Mouse (Mus musculus) retina, embryonic 14.5 days (tissue): Measurements from ENCODE around the gene Rpsa.

ENCODE experiments used
- DNase-seq: peaks from one replicate; pipeline ENCODE4 v3.0.0-alpha.2; 2015; ENCODE audit warnings: low spot score

The Rpsa gene

GRCm38 (mm10) chr9:120171295-120171694 is 43.8 kb downstream of the Rpsa start:
- DNase-seq, result peak; percentile 80

- no peak for DNase-seq
Observed at GRCm38 (mm10) chr9:120174436-120175137, 47.1 kb downstream of the Rpsa start.

GRCm38 (mm10) chr9:120178813-120179212 is 51.3 kb downstream of the Rpsa start:
- no peak for DNase-seq
